Mouse (Mus musculus) adrenal gland, postnatal 14 days (tissue): ENCODE measurements at regions not wholly inside any gene's neighbourhood (a gene's known extent, or its start where the extent isn't known, plus 50 kb on each side); places are given as distances from the start of the nearest gene placed in this dataset.

Experiments
- DNase-seq: peaks from one replicate; pipeline ENCODE4 v3.0.0; 2021; ENCODE audit warnings: mixed read lengths

- DNase-seq = peak; percentile 19
Measured at GRCm38 (mm10) chr4:53386309-53386708, 53.9 kb upstream of the Slc44a1 start.

- DNase-seq = peak; percentile 86
Measured at GRCm38 (mm10) chr4:53384761-53385160, 55.5 kb upstream of the Slc44a1 start.

GRCm38 (mm10) chr4:53384104-53384503 is 56.1 kb upstream of the Slc44a1 start:
- DNase-seq = no peak

DNA sequence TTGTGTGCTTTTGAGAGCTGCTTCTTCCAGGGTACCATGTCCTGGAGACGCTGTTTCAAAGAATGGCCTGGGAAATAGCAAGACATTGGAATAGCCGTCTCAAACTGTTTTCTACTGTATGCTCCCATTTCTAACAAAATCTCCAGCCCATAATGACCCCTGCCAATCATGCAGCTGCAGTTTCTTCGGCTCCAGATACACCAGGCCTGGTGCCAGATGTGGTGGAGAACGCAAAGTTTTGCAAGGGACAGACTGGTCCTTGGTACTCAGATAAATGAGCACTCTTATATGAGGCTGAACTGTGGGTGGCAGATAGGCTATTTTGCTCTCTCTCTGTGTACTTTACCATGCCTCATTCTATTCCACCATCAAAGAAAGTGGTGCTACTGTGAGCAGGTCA is 58.2 kb upstream of the Slc44a1 start:
- DNase-seq = no peak

- DNase-seq = no peak
Measured at GRCm38 (mm10) chr4:53379855-53380254, 60.4 kb upstream of the Slc44a1 start.

GRCm38 (mm10) chr4:53376995-53377394 is 63.2 kb upstream of the Slc44a1 start:
- no peak for DNase-seq

- no peak for DNase-seq
Measured at GRCm38 (mm10) chr4:53356374-53356773, 83.8 kb upstream of the Slc44a1 start.

GRCm38 (mm10) chr4:53354961-53355360 is 85.3 kb upstream of the Slc44a1 start:
- DNase-seq = peak; percentile 31

- no peak for DNase-seq
Measured at GRCm38 (mm10) chr4:53353399-53354090, 86.7 kb upstream of the Slc44a1 start.

GRCm38 (mm10) chr4:53351104-53351607 is 89.1 kb upstream of the Slc44a1 start:
- no peak for DNase-seq

DNA sequence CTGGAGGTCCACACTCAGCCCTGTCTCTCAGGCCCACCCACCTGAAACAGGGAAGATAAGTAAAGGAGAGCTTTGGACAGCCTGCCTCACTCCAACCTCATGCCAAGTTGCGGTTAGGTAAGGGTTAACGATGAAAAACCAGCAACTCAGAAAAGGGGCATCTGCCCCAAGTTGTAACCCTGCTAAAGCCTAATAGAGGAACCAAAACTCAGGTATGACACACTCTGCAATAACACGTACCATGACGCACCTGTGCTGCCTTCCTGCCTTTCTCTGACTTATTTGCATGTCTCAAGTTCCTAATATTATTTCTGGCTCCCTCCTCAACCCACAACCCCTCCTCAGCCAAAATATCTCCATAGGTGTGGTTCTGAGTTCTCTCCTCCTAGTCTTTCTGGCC is 94.9 kb upstream of the Slc44a1 start:
- no peak for DNase-seq

DNA sequence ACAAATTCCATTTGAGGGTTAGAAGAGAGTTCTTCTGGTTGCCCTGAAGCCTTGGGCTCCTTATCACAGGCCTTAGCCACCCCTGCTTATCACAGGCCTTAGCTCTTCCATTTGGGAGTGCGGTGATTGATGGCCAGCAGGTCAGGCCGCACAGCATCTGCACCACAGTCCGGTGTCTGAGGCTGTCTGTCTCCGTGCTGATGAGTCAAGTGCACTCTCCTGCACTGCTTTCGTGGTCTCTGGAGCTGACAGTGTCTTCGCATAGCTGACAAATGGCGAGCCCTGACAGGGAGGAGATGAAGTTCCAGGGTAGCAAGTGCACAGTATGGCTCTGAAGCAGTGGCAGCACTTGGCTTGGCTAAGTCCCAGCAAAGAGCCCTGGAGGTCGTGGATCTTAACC is 95.7 kb upstream of the Slc44a1 start:
- peak; percentile 27 for DNase-seq

DNA sequence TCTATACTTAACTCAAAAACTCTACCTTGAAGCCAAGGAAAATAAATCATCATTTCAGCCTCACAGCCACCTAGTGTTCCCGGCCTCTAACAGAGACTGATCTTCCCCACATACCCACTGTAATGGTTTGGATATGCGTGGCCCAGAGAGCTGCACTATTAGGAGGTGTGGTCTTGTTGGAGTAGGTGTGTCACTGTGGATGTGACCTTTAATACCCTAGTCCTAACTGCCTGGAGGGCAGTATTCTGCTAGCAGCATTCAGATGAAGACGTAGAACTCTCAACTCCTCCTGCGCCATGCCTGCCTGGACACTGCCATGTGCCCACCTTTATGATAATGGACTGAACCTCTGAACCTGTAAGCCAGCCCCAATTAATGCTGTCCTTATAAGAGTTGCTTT is 99.0 kb upstream of the Slc44a1 start:
- no peak for DNase-seq

DNA sequence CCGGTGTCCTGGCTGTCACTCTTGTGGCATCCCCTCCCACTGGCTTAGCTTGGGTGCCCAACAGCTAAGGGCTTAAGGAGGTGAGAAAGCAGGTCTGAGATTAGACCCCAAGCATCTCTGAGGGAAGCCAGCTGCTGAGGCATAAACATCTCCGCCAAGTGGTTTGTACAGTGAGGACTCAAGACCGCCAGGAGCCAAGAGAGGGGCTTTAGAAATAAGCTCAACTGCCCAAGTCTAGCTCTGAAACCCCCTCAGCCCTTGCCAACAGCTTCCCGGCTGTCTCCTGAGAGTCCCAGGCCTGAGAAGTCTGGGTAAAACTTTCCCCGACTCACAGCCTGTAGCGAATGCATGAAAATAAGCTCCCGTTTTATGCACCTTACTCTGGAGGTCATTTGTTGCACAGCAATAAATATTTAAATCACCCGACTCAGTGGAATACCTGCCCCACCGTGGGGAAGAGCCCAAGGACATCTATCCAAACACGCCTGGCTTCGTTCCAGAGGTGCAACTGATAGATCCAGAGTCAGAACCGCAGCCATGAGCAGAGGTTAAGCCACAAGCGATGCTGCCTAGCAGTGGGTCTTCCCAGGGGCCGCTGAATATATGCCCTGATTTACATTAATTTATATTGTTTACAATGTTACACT is 100.1 kb upstream of the Slc44a1 start:
- DNase-seq = peak; percentile 37

GRCm38 (mm10) chr4:53339125-53340020 is 100.8 kb upstream of the Slc44a1 start:
- DNase-seq = peak; percentile 70

GRCm38 (mm10) chr4:53338479-53338878 is 101.7 kb upstream of the Slc44a1 start:
- no peak for DNase-seq

DNA sequence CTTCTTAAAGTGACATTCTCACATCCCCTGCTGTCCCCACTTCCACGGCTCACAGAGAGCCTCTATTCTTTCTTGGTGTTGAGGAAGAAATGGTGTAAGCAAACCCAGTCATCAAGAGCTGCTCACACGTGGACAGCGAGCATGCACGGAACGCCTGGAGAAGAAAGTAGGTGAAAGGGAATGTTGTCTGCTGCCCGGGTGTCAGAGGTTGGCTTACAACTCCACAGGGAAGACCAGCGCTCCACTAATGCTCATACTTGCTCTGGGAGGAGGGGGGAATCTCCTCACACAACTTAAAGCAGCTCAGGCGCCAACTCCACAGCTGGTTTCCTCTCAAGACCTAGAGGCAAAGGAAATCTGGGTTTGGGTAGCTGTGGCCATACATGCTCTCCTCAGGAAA is 102.4 kb upstream of the Slc44a1 start:
- DNase-seq = peak; percentile 39

DNA sequence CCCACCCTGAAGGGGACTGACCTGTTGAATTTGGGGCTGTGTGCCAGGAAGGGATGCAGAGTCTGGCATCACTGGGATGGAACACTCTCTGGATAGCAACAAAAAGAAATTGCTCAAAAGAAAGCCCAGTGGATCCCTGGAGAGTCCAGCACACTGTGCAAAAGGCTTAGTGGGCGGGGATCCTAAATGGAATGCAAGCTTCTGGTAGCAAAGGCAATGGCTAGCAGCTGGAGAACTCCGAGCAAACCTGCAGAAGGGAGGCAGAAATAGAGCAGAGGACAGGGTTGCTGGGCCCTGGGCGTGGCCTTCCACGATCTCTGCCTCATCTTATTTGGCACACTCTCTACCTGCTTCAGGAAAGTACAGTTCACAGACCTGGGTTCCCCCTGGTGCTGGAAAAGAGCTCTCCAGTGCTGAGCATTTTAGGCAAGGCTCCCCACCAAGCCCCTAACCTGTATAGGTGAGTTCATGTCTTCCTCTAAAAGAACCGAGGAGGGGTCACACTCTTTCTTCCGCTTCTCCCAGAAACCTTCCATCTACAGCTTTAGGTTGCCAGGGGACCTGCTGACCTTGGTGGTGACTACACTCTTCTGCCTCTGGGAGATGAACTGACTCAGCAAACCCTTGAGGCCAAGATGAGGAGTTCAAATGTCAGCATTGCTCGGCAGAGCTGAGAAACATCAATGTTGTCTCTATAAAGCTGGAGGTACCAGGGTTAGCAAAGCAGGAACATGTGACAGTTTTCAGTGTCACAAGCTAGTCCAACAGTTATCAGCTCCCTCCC is 112.6 kb upstream of the Slc44a1 start:
- peak; percentile 65 for DNase-seq

DNA sequence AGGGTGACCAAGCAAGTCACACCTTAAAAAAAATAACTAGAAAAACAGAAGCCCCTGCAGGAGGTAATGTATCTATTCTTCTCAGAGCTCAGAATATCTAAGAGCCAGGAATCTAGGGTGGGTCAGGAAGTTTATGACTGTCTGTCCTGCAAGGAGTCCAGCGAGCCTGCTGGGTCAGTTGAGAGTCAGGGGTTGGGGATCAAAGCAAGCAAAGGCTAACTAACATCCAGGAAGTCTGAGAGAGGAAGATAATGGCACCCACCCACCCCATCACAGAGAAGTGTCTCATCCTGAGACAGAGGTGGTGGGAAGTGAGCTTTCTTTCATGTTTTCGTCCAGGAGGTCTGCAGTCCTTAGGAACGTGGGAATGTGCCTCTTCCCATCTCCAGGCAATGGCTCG is 116.4 kb upstream of the Slc44a1 start:
- no peak for DNase-seq

GRCm38 (mm10) chr4:53323195-53323594 is 117.0 kb upstream of the Slc44a1 start:
- no peak for DNase-seq

DNA sequence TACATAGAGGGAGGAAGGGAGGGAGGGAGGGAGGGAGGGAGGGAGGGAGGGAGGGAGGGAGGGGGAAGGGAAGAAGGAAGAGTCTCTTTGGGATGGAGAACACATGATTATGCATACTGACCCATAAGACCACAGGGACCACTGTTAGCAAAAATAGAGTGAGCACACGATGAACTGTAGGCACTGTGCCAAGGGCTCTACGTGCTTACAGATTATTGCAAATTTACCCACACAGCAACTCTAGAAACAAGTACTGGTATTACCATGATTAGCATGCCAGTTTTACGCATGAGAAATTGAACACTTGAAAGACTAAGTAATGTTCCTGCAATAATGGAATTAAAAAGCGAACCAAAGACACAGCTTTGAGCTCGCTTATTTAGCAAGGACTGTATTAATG is 117.7 kb upstream of the Slc44a1 start:
- DNase-seq = no peak
